Mouse (Mus musculus) CH12.LX (cell line): ENCODE data around the gene Stk32b. TPM values are rescaled to one million over a fixed set of nuclear protein-coding genes. Genes with fewer than 3 reads are reported as not detected.

Source experiments
- DNase-seq: peaks from one replicate; pipeline ENCODE4 v3.0.0-alpha.2; 2013; ENCODE audit errors: extremely low read depth
- H3K27ac ChIP-seq: 2 replicates; pipeline ENCODE4 v1.5.1; 2012; ENCODE audit warnings: low read depth, mild to moderate bottlenecking, control low read depth, moderate library complexity; ENCODE audit not compliant: insufficient read depth
- H3K27me3 ChIP-seq: replicated peaks from 2 replicates; pipeline ENCODE3; 2012; ENCODE audit warnings: inconsistent platforms
- H3K36me3 ChIP-seq, 2 experiments: replicated peaks in 1 of 2; 2 replicates each; pipeline versions ENCODE3 to v1.6.1; 2012; ENCODE audit warnings: inconsistent platforms in 1 of 2, low read length in 1 of 2, mild to moderate bottlenecking in 1 of 2, mixed read lengths in 1 of 2, moderate library complexity in 1 of 2; ENCODE audit not compliant: control insufficient read depth in 1 of 2, insufficient read depth in 1 of 2
- H3K4me1 ChIP-seq, 2 experiments: 2 replicates each; pipeline ENCODE4 v1.6.1; 2012; ENCODE audit warnings: inconsistent platforms in 1 of 2, moderate library complexity in 1 of 2; ENCODE audit not compliant: insufficient read depth in 2 of 2, control insufficient read depth in 1 of 2
- H3K4me2 ChIP-seq: 2 replicates; pipeline ENCODE4 v1.6.1; 2012; ENCODE audit warnings: low read depth, mild to moderate bottlenecking, control low read depth; ENCODE audit not compliant: poor library complexity, insufficient read depth, severe bottlenecking
- H3K4me3 ChIP-seq, 3 experiments: fragments of 150-350 bp in 1 of 3; sonication (generic) in 1 of 3; replicated peaks in 1 of 3; 2 replicates each; pipeline versions ENCODE3 to v1.5.1; 2011 to 2012; ENCODE audit warnings: low read depth in 2 of 3, low read length in 2 of 3, mild to moderate bottlenecking in 2 of 3, moderate library complexity in 2 of 3, control low read depth in 1 of 3, improper control_type of control experiment in 1 of 3, inconsistent platforms in 1 of 3, mixed read lengths in 1 of 3; ENCODE audit not compliant: poor library complexity in 1 of 3
- H3K79me2 ChIP-seq: replicated peaks from 2 replicates; pipeline ENCODE4 v1.6.1; 2012; ENCODE audit warnings: mild to moderate bottlenecking, moderate library complexity; ENCODE audit not compliant: control insufficient read depth, poor library complexity, insufficient read depth, severe bottlenecking; ENCODE audit errors: extremely low read depth
- H3K9ac ChIP-seq: 2 replicates; pipeline ENCODE4 v1.6.1; 2012; ENCODE audit warnings: low read depth, mild to moderate bottlenecking, control low read depth, moderate library complexity; ENCODE audit not compliant: insufficient read depth
- H3K9me3 ChIP-seq: replicated peaks from 2 replicates; pipeline ENCODE3; 2012; ENCODE audit warnings: low read length, inconsistent platforms, mixed read lengths
- CHD2 ChIP-seq: IDR thresholded peaks from 2 replicates; pipeline ENCODE4 v1.6.1; 2011; ENCODE audit warnings: low read length, improper control_type of control experiment
- CTCF ChIP-seq, 2 experiments: IDR thresholded peaks in 1 of 2; conservative IDR thresholded peaks in 1 of 2; 2 replicates each; pipeline ENCODE4 v1.5.1; 2011 to 2012; ENCODE audit warnings: low read depth in 2 of 2, low read length in 2 of 2, improper control_type of control experiment in 1 of 2, inconsistent platforms in 1 of 2, mild to moderate bottlenecking in 1 of 2, moderate library complexity in 1 of 2
- E2F4 ChIP-seq: IDR thresholded peaks from 2 replicates; pipeline ENCODE4 v1.6.1; 2011; ENCODE audit warnings: low read depth, low read length, improper control_type of control experiment; ENCODE audit not compliant: insufficient replicate concordance
- ELF1 ChIP-seq: IDR thresholded peaks from 2 replicates; pipeline ENCODE4 v1.6.1; 2014; ENCODE audit warnings: low read depth, mild to moderate bottlenecking, inconsistent platforms, low read length, improper control_type of control experiment
- ETS1 ChIP-seq: conservative IDR thresholded peaks from 2 replicates; pipeline ENCODE4 v1.6.1; 2012; ENCODE audit warnings: low read depth, mild to moderate bottlenecking, inconsistent platforms, low read length, improper control_type of control experiment, moderate library complexity
- GABPA ChIP-seq: IDR thresholded peaks from 2 replicates; pipeline ENCODE4 v1.6.1; 2012; ENCODE audit warnings: low read depth, low read length, improper control_type of control experiment, inconsistent platforms; ENCODE audit not compliant: insufficient replicate concordance
- IRF4 ChIP-seq: IDR thresholded peaks from 2 replicates; pipeline ENCODE4 v1.6.1; 2014; ENCODE audit warnings: low read depth, mild to moderate bottlenecking, inconsistent platforms, low read length, improper control_type of control experiment
- JUN ChIP-seq: IDR thresholded peaks from 2 replicates; pipeline ENCODE4 v1.6.1; 2011; ENCODE audit warnings: low read depth, mild to moderate bottlenecking, low read length, improper control_type of control experiment, moderate library complexity; ENCODE audit not compliant: insufficient read depth
- KAT2A ChIP-seq: IDR thresholded peaks from 2 replicates; pipeline ENCODE4 v1.6.1; 2012; ENCODE audit warnings: low read length, improper control_type of control experiment, inconsistent platforms; ENCODE audit not compliant: insufficient replicate concordance
- MAFK ChIP-seq: IDR thresholded peaks from 2 replicates; pipeline ENCODE4 v1.6.1; 2011; ENCODE audit warnings: low read length, improper control_type of control experiment; ENCODE audit not compliant: insufficient replicate concordance
- NELFE ChIP-seq: IDR thresholded peaks from 2 replicates; pipeline ENCODE4 v1.6.1; 2011; ENCODE audit warnings: low read depth, low read length, improper control_type of control experiment
- NRF1 ChIP-seq: IDR thresholded peaks from 2 replicates; pipeline ENCODE4 v1.6.1; 2014; ENCODE audit warnings: low read depth, mild to moderate bottlenecking, inconsistent platforms, low read length, improper control_type of control experiment, moderate library complexity
- PAX5 ChIP-seq: IDR thresholded peaks from 2 replicates; pipeline ENCODE4 v1.6.1; 2012; ENCODE audit warnings: low read length, inconsistent platforms, mixed read lengths
- POLR2AphosphoS2 ChIP-seq: IDR thresholded peaks from 2 replicates; pipeline ENCODE4 v1.6.1; 2011; ENCODE audit warnings: low read depth, low read length, improper control_type of control experiment
- RAD21 ChIP-seq: IDR thresholded peaks from 2 replicates; pipeline ENCODE4 v1.6.1; 2011; ENCODE audit warnings: low read depth, mild to moderate bottlenecking, low read length, improper control_type of control experiment, moderate library complexity
- RCOR1 ChIP-seq: conservative IDR thresholded peaks from 2 replicates; pipeline ENCODE4 v1.6.1; 2012; ENCODE audit warnings: low read depth, mild to moderate bottlenecking, inconsistent platforms, low read length, improper control_type of control experiment
- SIN3A ChIP-seq: IDR thresholded peaks from 2 replicates; pipeline ENCODE4 v1.6.1; 2012; ENCODE audit warnings: low read length, improper control_type of control experiment, inconsistent platforms
- TBP ChIP-seq: conservative IDR thresholded peaks from 2 replicates; pipeline ENCODE4 v1.6.1; 2011; ENCODE audit warnings: low read depth, low read length, improper control_type of control experiment
- TCF12 ChIP-seq: IDR thresholded peaks from 2 replicates; pipeline ENCODE4 v1.6.1; 2014; ENCODE audit warnings: low read depth, mild to moderate bottlenecking, inconsistent platforms, low read length, improper control_type of control experiment
- UBTF ChIP-seq: IDR thresholded peaks from 2 replicates; pipeline ENCODE4 v1.6.1; 2012; ENCODE audit warnings: low read depth, mild to moderate bottlenecking, inconsistent platforms, low read length, improper control_type of control experiment, moderate library complexity
- USF1 ChIP-seq: IDR thresholded peaks from 2 replicates; pipeline ENCODE4 v1.6.1; 2014; ENCODE audit warnings: low read depth, mild to moderate bottlenecking, inconsistent platforms, low read length, improper control_type of control experiment
- ZC3H11A ChIP-seq: IDR thresholded peaks from 2 replicates; pipeline ENCODE4 v1.6.1; 2012; ENCODE audit warnings: low read depth, mild to moderate bottlenecking, inconsistent platforms, low read length, improper control_type of control experiment
- ZMIZ1 ChIP-seq: IDR thresholded peaks from 2 replicates; pipeline ENCODE4 v1.6.1; 2012; ENCODE audit warnings: low read depth, mild to moderate bottlenecking, inconsistent platforms, low read length, improper control_type of control experiment
- ZNF384 ChIP-seq: IDR thresholded peaks from 2 replicates; pipeline ENCODE4 v1.6.1; 2012; ENCODE audit warnings: low read depth, low read length, improper control_type of control experiment, inconsistent platforms
- dilution Hi-C: fragments of 300-500 bp; cut with MboI; formaldehyde crosslinking; loops from 2 replicates; pipeline ENCODE4 v1.14.3; 2020; ENCODE audit warnings: low sequenced_read_pairs; ENCODE audit not compliant: extremely low pct_unique_long_range_greater_than_20kb, extremely low pct_ligation_motif_present
- in situ Hi-C: fragments of 300-500 bp; cut with MboI; formaldehyde crosslinking; loops from 3 replicates; pipeline ENCODE4 v1.14.3; 2019; ENCODE audit warnings: low sequenced_read_pairs, low pct_ligation_motif_present, low pct_unique_long_range_greater_than_20kb, mixed read lengths
- polyA plus RNA-seq: library from polyadenylated mRNA; unstranded; fragments of >175 nt; gene quantifications from 2 replicates; pipeline ENCODE4 v1.2.1, GENCODE M21; 2012; ENCODE audit warnings: low read depth; ENCODE audit not compliant: insufficient read length
- total RNA-seq, 2 experiments: library from RNA; depleted of rRNA; stranded (reverse); fragments of 300-350 nt in 1 of 2; fragments of >200 nt in 1 of 2; gene quantifications; 2 replicates each; pipeline ENCODE4 v1.2.3; 2012 to 2014

Stk32b gene
- total and polyA plus RNA-seq, 3 experiments: not detected

- no peak for DNase-seq
- Histone ChIP-seq H3K36me3 (no peaks in the 10 kb centered on the region), H3K4me2 (no peak overlapping the region), H3K9ac (no peak overlapping the region), H3K9me3 (no peaks in the 10 kb centered on the region), H3K27ac (no peak overlapping the region)
- dilution Hi-C loops: no loop called here
- TF ChIP-seq E2F4 (no peak), SIN3A (no peak), USF1 (no peak), GABPA (no peak), ELF1 (no peak), TBP (no peak), RAD21 (no peak), KAT2A (no peak), CTCF (conservative IDR thresholded peaks at IDR 0.05 in 1 of 2, IDR thresholded peaks at IDR 0.05 in 1 of 2; ENCODE audit: low read depth in 2 of 2, low read length in 2 of 2) (no peak), JUN (no peak), ETS1 (no peak), RCOR1 (no peak), MAFK (no peak), UBTF (no peak), NELFE (no peak), CHD2 (no peak)
- TF ChIP-seq, all 38 proteins: peak for 0
- peaks cover 12% of the 10 kb centered on the region for H3K27me3 ChIP-seq
- H3K4me3 ChIP-seq: no peak overlapping the region
- no peaks in the 10 kb centered on the region for H3K4me1 ChIP-seq
- in situ Hi-C loops: no loop called here
- no peaks in the 10 kb centered on the region for H3K79me2 ChIP-seq
These were observed 105.1 kb downstream of the Stk32b start for GRCm38 (mm10) chr5:37611874-37612273.

DNA sequence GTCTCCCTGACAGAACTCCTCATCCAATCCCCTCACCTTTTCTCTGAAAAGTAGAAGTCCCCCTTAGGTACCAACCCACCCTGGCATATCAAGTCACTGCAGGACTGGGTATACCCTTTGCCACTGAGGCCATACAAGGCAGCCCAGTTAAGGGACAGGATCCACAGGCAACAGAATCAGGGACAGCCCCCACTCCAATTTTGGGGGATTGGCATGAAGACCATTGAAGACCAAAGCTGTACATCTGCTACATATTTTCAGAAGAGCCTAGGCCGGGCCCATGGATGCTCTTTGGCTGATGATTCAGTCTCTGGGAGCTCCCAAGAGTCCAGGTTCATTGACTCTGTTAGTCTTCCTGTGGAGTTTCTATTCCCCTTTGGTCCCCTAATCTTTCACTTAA is 117.4 kb downstream of the Stk32b start:
- H3K27ac ChIP-seq: no peak overlapping the region
- H3K79me2 ChIP-seq: no peaks in the 10 kb centered on the region
- in situ Hi-C loops: no loop called here
- no peaks in the 10 kb centered on the region for H3K36me3 ChIP-seq
- H3K4me3 ChIP-seq: no peak overlapping the region
- no peaks in the 10 kb centered on the region for H3K4me1 ChIP-seq
- DNase-seq: no peak
- dilution Hi-C loops: no loop called here
- TF ChIP-seq CTCF (conservative IDR thresholded peaks at IDR 0.05 in 1 of 2, IDR thresholded peaks at IDR 0.05 in 1 of 2; ENCODE audit: low read depth in 2 of 2, low read length in 2 of 2): no peak
- TF ChIP-seq JUN: no peak
- TF ChIP-seq PAX5: no peak
- no peak for TF ChIP-seq ZMIZ1
- no peak for TF ChIP-seq NELFE
- TF ChIP-seq NRF1: no peak
- no peak for TF ChIP-seq GABPA
- TF ChIP-seq CHD2: no peak
- no peak for TF ChIP-seq RAD21
- no peak for TF ChIP-seq TBP
- no peak for TF ChIP-seq USF1
- TF ChIP-seq IRF4: no peak
- TF ChIP-seq ELF1: no peak
- TF ChIP-seq KAT2A: no peak
- no peak for TF ChIP-seq POLR2AphosphoS2
- no peak for TF ChIP-seq ZC3H11A
- TF ChIP-seq E2F4: no peak
- TF ChIP-seq MAFK: no peak
- TF ChIP-seq ZNF384: no peak
- TF ChIP-seq TCF12: no peak
- H3K9me3 ChIP-seq: peaks cover 8% of the 10 kb centered on the region
- H3K9ac ChIP-seq: no peak overlapping the region
- peaks cover 39% of the 10 kb centered on the region for H3K27me3 ChIP-seq
- H3K4me2 ChIP-seq: no peak overlapping the region
